Mouse (Mus musculus) kidney, postnatal 0 days (tissue): ENCODE measurements at regions not wholly inside any gene's neighbourhood (a gene's known extent, or its start where the extent isn't known, plus 50 kb on each side); places are given as distances from the start of the nearest gene placed in this dataset.
A peak's percentile ranks its signal among the peaks of the same experiment; 100 is the strongest.
"Not testable (repeated sequence)": the region's sequence is repeated elsewhere in the genome, so short reads cannot be mapped to it uniquely, and the experiment has no call there.

Experiments used
- ATAC-seq: fragments of 200-750 bp; cut with Nextera tagmentation; replicated peaks from 2 replicates; pipeline ENCODE4 v1.8.0; 2017; ENCODE audit warnings: low read depth, moderate number of reproducible peaks, moderate TSS enrichment, moderate library complexity; ENCODE audit not compliant: low FRiP score
- DNase-seq: peaks from one replicate; pipeline ENCODE4 v3.0.0-alpha.2; 2016; ENCODE audit warnings: low spot score
- H3K27ac ChIP-seq: fragments of 300-500 bp; sonication (generic); 2 replicates; pipeline ENCODE4 v1.5.1; 2014; ENCODE audit warnings: mild to moderate bottlenecking
- H3K27me3 ChIP-seq: fragments of 300-500 bp; sonication (generic); 2 replicates; pipeline ENCODE4 v1.6.1; 2014; ENCODE audit warnings: low read length, mixed read lengths; ENCODE audit not compliant: insufficient read depth
- H3K36me3 ChIP-seq: fragments of 300-500 bp; sonication (generic); 2 replicates; pipeline ENCODE4 v1.6.1; 2014; ENCODE audit warnings: low read length, mixed read lengths; ENCODE audit not compliant: insufficient read depth
- H3K4me1 ChIP-seq: fragments of 300-500 bp; sonication (generic); replicated peaks from 2 replicates; pipeline ENCODE4 v1.6.1; 2014; ENCODE audit warnings: antibody characterized with exemption, low read length, mixed read lengths; ENCODE audit not compliant: insufficient read depth
- H3K4me2 ChIP-seq: fragments of 300-500 bp; sonication (generic); 2 replicates; pipeline ENCODE4 v1.6.1; 2014; ENCODE audit warnings: mild to moderate bottlenecking, low read length, moderate library complexity, mixed read lengths
- H3K4me3 ChIP-seq: fragments of 300-500 bp; sonication (generic); replicated peaks from 2 replicates; pipeline ENCODE4 v1.5.1; 2014; ENCODE audit warnings: low read depth, low read length
- H3K9ac ChIP-seq: fragments of 300-500 bp; sonication (generic); 2 replicates; pipeline ENCODE4 v1.6.1; 2014; ENCODE audit warnings: low read depth, low read length
- H3K9me3 ChIP-seq: fragments of 300-500 bp; sonication (generic); replicated peaks from 2 replicates; pipeline ENCODE4 v1.6.1; 2016; ENCODE audit warnings: low read length, inconsistent platforms, mixed read lengths
- CTCF ChIP-seq: IDR thresholded peaks from 2 replicates; pipeline ENCODE4 v1.5.1; 2016; ENCODE audit warnings: antibody characterized with exemption, low read depth, mild to moderate bottlenecking, moderate library complexity
- WGBS: fragments of 180-500 bp; shearing (Covaris S2); extraction: QIAGEN DNeasy Blood & Tissue Kit; methylation state at CpG from one replicate; pipeline ENCODE4 v1.1.7; 2014; 5-methylcytosine and 5-hydroxymethylcytosine counted together

- no peak overlapping the region for H3K4me2 ChIP-seq
- 93% methylated on average over 4 of the region's 4 CpGs for WGBS
- H3K36me3 ChIP-seq = no peaks in the 10 kb centered on the region
- H3K4me1 ChIP-seq = no peaks in the 10 kb centered on the region
- DNase-seq = no peak
- ATAC-seq = no peak
- no peak overlapping the region for H3K9ac ChIP-seq
- H3K4me3 ChIP-seq = no peak overlapping the region
- no peak for TF ChIP-seq CTCF
- no peak overlapping the region for H3K27ac ChIP-seq
- no peaks in the 10 kb centered on the region for H3K27me3 ChIP-seq
- no peaks in the 10 kb centered on the region for H3K9me3 ChIP-seq
These were observed 182.4 kb upstream of the Phyhipl start for GRCm38 (mm10) chr10:70838147-70838546.

- no peaks in the 10 kb centered on the region for H3K36me3 ChIP-seq
- 84% methylated on average over 6 of the region's 6 CpGs for WGBS
- no peak for ATAC-seq
These were observed 181.6 kb upstream of the Phyhipl start for GRCm38 (mm10) chr10:70837326-70837725.

GRCm38 (mm10) chr10:70832616-70833015 lies 176.9 kb upstream of the Phyhipl start:
- Histone ChIP-seq H3K36me3 (no peaks in the 10 kb centered on the region), H3K27ac (no peak overlapping the region), H3K4me3 (no peak overlapping the region), H3K4me2 (no peak overlapping the region), H3K27me3 (no peaks in the 10 kb centered on the region), H3K4me1 (no peaks in the 10 kb centered on the region), H3K9me3 (no peaks in the 10 kb centered on the region), H3K9ac (no peak overlapping the region)
- 62% methylated on average over 4 of the region's 4 CpGs for WGBS
- no peak for TF ChIP-seq CTCF
- DNase-seq (no peak), ATAC-seq (no peak)

More at GRCm38 (mm10) chr10:70837326-70837725, 181.6 kb upstream of the Phyhipl start:
- no peak for DNase-seq
- H3K27ac ChIP-seq = no peak overlapping the region
- no peaks in the 10 kb centered on the region for H3K4me1 ChIP-seq
- H3K4me3 ChIP-seq = no peak overlapping the region
- TF ChIP-seq CTCF = no peak
- no peak overlapping the region for H3K9ac ChIP-seq
- no peak overlapping the region for H3K4me2 ChIP-seq
- no peaks in the 10 kb centered on the region for H3K9me3 ChIP-seq
- no peaks in the 10 kb centered on the region for H3K27me3 ChIP-seq

- 70% methylated on average over 4 of the region's 4 CpGs for WGBS
These were observed 172.5 kb upstream of the Phyhipl start for GRCm38 (mm10) chr10:70828217-70828616.

GRCm38 (mm10) chr10:70827522-70827921 lies 171.8 kb upstream of the Phyhipl start:
- DNase-seq, H3K27me3 ChIP-seq, H3K4me3 ChIP-seq, ATAC-seq, H3K4me1 ChIP-seq, H3K9ac ChIP-seq, H3K27ac ChIP-seq, H3K36me3 ChIP-seq, H3K9me3 ChIP-seq, H3K4me2 ChIP-seq: not testable (repeated sequence)
- 94% methylated on average over 2 of the region's 2 CpGs for WGBS

More at GRCm38 (mm10) chr10:70828217-70828616, 172.5 kb upstream of the Phyhipl start:
- Histone ChIP-seq H3K4me3 (no peak overlapping the region), H3K36me3 (no peaks in the 10 kb centered on the region), H3K4me1 (no peaks in the 10 kb centered on the region), H3K27ac (no peak overlapping the region), H3K9me3 (no peaks in the 10 kb centered on the region), H3K27me3 (no peaks in the 10 kb centered on the region), H3K4me2 (no peak overlapping the region), H3K9ac (no peak overlapping the region)
- ATAC-seq = no peak
- TF ChIP-seq CTCF = no peak
- peak; percentile 10 for DNase-seq

GRCm38 (mm10) chr10:70826706-70827105 lies 170.9 kb upstream of the Phyhipl start:
- Histone ChIP-seq H3K4me1 (no peaks in the 10 kb centered on the region), H3K9me3 (no peaks in the 10 kb centered on the region), H3K27me3 (no peaks in the 10 kb centered on the region), H3K9ac (no peak overlapping the region), H3K27ac (no peak overlapping the region), H3K36me3 (no peaks in the 10 kb centered on the region), H3K4me3 (no peak overlapping the region), H3K4me2 (no peak overlapping the region)
- ATAC-seq (no peak), DNase-seq (no peak)
- 71% methylated on average over 7 of the region's 7 CpGs for WGBS
- TF ChIP-seq CTCF = no peak

GRCm38 (mm10) chr10:70825451-70825850 lies 169.7 kb upstream of the Phyhipl start:
- H3K9ac ChIP-seq = no peak overlapping the region
- TF ChIP-seq CTCF = no peak
- ATAC-seq (no peak), DNase-seq (no peak)
- H3K4me2 ChIP-seq = no peak overlapping the region
- no peaks in the 10 kb centered on the region for H3K4me1 ChIP-seq
- H3K9me3 ChIP-seq = no peaks in the 10 kb centered on the region
- H3K36me3 ChIP-seq = no peaks in the 10 kb centered on the region
- H3K27me3 ChIP-seq = no peaks in the 10 kb centered on the region
- no peak overlapping the region for H3K4me3 ChIP-seq
- H3K27ac ChIP-seq = no peak overlapping the region
- WGBS = 86% methylated on average over 4 of the region's 4 CpGs
